ENCODE assay signal across 17 mouse cellular contexts in the genomic region with DNA sequence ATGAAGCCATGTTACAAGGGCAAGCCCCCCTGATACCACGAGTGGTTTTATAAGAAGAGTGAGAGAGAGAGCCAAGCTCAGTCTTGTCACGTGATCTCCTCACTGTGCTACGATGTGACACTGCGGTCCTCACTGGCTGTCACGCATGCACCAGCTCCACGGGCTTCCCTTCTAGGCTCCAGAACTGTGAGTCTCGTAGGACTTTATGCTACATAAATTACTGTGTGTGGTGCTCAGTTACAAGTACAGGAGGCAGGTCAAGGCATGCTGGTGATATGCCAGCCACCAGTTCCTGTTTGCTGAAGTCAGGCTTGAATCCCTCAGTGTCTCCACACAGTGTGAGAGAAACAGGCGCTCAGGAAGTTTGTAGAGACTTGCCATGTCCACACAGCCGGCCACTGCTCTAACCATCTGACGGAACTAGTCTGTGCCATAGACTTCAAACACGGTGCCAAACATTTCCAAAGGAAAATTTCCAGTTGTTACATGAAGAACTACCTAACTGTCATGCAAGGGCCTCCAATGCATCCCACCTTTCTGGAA.
DNase-seq lines count a peak whose midpoint lies in the region; ATAC-seq and TF ChIP-seq lines count a peak whose summit lies in the region.
"Had no signal": no experiment of that assay in that cellular context is flagged by ENCODE, and none has a peak within 500 bp of the region (broad histone marks: within the 10 kb centered on the region; RNA-seq: fewer than 3 reads in every experiment).

No protein-coding gene starts in this region.

- H3K4me3 ChIP-seq in embryonic facial prominence, embryonic 14.5 days (ENCODE audit: low read depth, low read length), result no peak overlapping the region
- no peak overlapping the region for H3K4me3 ChIP-seq in embryonic facial prominence, embryonic 10.5 days
- no peak overlapping the region for H3K4me3 ChIP-seq in stomach, embryonic 15.5 days (replicated peaks)
- no peak overlapping the region for H3K4me3 ChIP-seq in hindbrain, postnatal 0 days (ENCODE audit: low read length)
- H3K4me3 ChIP-seq: erythroblast, embryonic 14.5 days; limb, embryonic 12.5 days; liver, embryonic 13.5 days had no signal

- 72% methylated on average over 11 of the region's 11 CpGs for WGBS in embryonic facial prominence, embryonic 14.5 days
- 83% methylated on average over 11 of the region's 11 CpGs for WGBS in embryonic facial prominence, embryonic 10.5 days
- 77% methylated on average over 11 of the region's 11 CpGs for WGBS in stomach, embryonic 15.5 days
- 73% methylated on average over 11 of the region's 11 CpGs for WGBS in hindbrain, postnatal 0 days

- DNase-seq in embryonic facial prominence, embryonic 14.5 days (ENCODE audit: low spot score), result peak; percentile 41
- no peak for DNase-seq in embryonic facial prominence, embryonic 10.5 days (ENCODE audit: low spot score)
- peak; percentile 54 to 55 for DNase-seq in cerebellum, adult 18-20 months
- DNase-seq in hindbrain, postnatal 0 days (ENCODE audit: low spot score), result no peak
- no peak for DNase-seq in spleen, adult 12 weeks (ENCODE audit: low spot score)
- DNase-seq: embryo, embryonic 11 days; kidney, adult 18-20 months; kidney, postnatal 25 days; liver, embryonic 13.5 days; right cerebral cortex, postnatal 25 days; thymus, adult 18-20 months had no signal

- TF ChIP-seq CTCF in hindbrain, postnatal 0 days (IDR thresholded peaks at IDR 0.05; ENCODE audit: low read depth), result no peak

- no peak overlapping the region for H3K9ac ChIP-seq in embryonic facial prominence, embryonic 14.5 days (ENCODE audit: low read depth, low read length)
- no peak overlapping the region for H3K9ac ChIP-seq in stomach, embryonic 15.5 days
- no peak overlapping the region for H3K9ac ChIP-seq in hindbrain, postnatal 0 days (replicated peaks; ENCODE audit: low read length)
- H3K9ac ChIP-seq: limb, embryonic 12.5 days; liver, embryonic 13.5 days had no signal

- no peak overlapping the region for H3K27ac ChIP-seq in embryonic facial prominence, embryonic 14.5 days (replicated peaks; ENCODE audit: low read depth, low read length)
- H3K27ac ChIP-seq in embryonic facial prominence, embryonic 10.5 days (replicated peaks), result no peak overlapping the region
- H3K27ac ChIP-seq in stomach, embryonic 15.5 days, result peak overlapping the region; percentile 3; the same call in 1 of the 2 replicates
- H3K27ac ChIP-seq in hindbrain, postnatal 0 days, result no peak overlapping the region
- H3K27ac ChIP-seq: limb, embryonic 12.5 days; liver, embryonic 13.5 days had no signal

- H3K36me3 ChIP-seq in embryonic facial prominence, embryonic 14.5 days (ENCODE audit: control insufficient read depth, insufficient read depth, low read length), result no peaks in the 10 kb centered on the region
- no peaks in the 10 kb centered on the region for H3K36me3 ChIP-seq in embryonic facial prominence, embryonic 10.5 days (replicated peaks)
- no peaks in the 10 kb centered on the region for H3K36me3 ChIP-seq in stomach, embryonic 15.5 days
- H3K36me3 ChIP-seq in hindbrain, postnatal 0 days (ENCODE audit: insufficient read depth, low read length), result no peaks in the 10 kb centered on the region
- H3K36me3 ChIP-seq: limb, embryonic 12.5 days; liver, embryonic 13.5 days had no signal

- H3K4me2 ChIP-seq in embryonic facial prominence, embryonic 14.5 days (ENCODE audit: low read depth, low read length), result no peak overlapping the region
- no peak overlapping the region for H3K4me2 ChIP-seq in stomach, embryonic 15.5 days
- H3K4me2 ChIP-seq in hindbrain, postnatal 0 days (ENCODE audit: low read depth, low read length), result no peak overlapping the region
- H3K4me2 ChIP-seq: heart, embryonic 11.5 days; limb, embryonic 12.5 days; liver, embryonic 13.5 days had no signal

- ATAC-seq in embryonic facial prominence, embryonic 14.5 days (ENCODE audit: low read depth), result no peak
- ATAC-seq in common myeloid progenitor, adult 5-6 weeks (replicated peaks; ENCODE audit: low read depth, poor library complexity, severe bottlenecking), result peak; percentile 63
- no peak for ATAC-seq in stomach, embryonic 15.5 days (ENCODE audit: insufficient read depth, low FRiP score, low read depth)
- ATAC-seq in hindbrain, postnatal 0 days, result no peak
- ATAC-seq: forebrain, embryonic 16.5 days had no signal

- H3K27me3 ChIP-seq in embryonic facial prominence, embryonic 14.5 days (replicated peaks; ENCODE audit: control insufficient read depth, insufficient read depth, low read length), result no peaks in the 10 kb centered on the region
- no peaks in the 10 kb centered on the region for H3K27me3 ChIP-seq in embryonic facial prominence, embryonic 10.5 days (replicated peaks; ENCODE audit: low read depth, poor library complexity, severe bottlenecking)
- no peaks in the 10 kb centered on the region for H3K27me3 ChIP-seq in stomach, embryonic 15.5 days (replicated peaks)
- H3K27me3 ChIP-seq in hindbrain, postnatal 0 days (ENCODE audit: insufficient read depth, low read length), result no peaks in the 10 kb centered on the region
- H3K27me3 ChIP-seq: limb, embryonic 12.5 days; liver, embryonic 13.5 days had no signal

- no peaks in the 10 kb centered on the region for H3K9me3 ChIP-seq in embryonic facial prominence, embryonic 14.5 days (ENCODE audit: control insufficient read depth, low read length)
- H3K9me3 ChIP-seq in embryonic facial prominence, embryonic 10.5 days, result no peaks in the 10 kb centered on the region
- H3K9me3 ChIP-seq in stomach, embryonic 15.5 days, result no peaks in the 10 kb centered on the region
- no peaks in the 10 kb centered on the region for H3K9me3 ChIP-seq in hindbrain, postnatal 0 days (ENCODE audit: low read length)
- H3K9me3 ChIP-seq: limb, embryonic 12.5 days; liver, embryonic 13.5 days had no signal

- 0 out of 2 replicates have a peak, but pooled peaks cover 8% of the 10 kb centered on the region for H3K4me1 ChIP-seq in embryonic facial prominence, embryonic 14.5 days (ENCODE audit: control insufficient read depth, insufficient read depth, low read length)
- H3K4me1 ChIP-seq in embryonic facial prominence, embryonic 10.5 days, result peaks cover 19% of the 10 kb centered on the region
- H3K4me1 ChIP-seq in stomach, embryonic 15.5 days, result no peaks in the 10 kb centered on the region
- H3K4me1 ChIP-seq in hindbrain, postnatal 0 days (ENCODE audit: insufficient read depth, low read length), result peaks cover 7% of the 10 kb centered on the region; the same call in 1 of the 2 replicates
- H3K4me1 ChIP-seq: liver, embryonic 13.5 days had no signal

Comparison
In these comparisons a context has a peak if more than half of its experiments do, and no peak if none do; other contexts are left out.
1. DNase-seq: peak in embryonic facial prominence, embryonic 14.5 days (single experiment) and cerebellum, adult 18-20 months (2 of 2); none in embryonic facial prominence, embryonic 10.5 days (single experiment), hindbrain, postnatal 0 days (single experiment) and spleen, adult 12 weeks (single experiment).